Mouse (Mus musculus) limb, embryonic 10.5 days (tissue): ENCODE data around the gene Cxcl5. TPM values are rescaled to one million over a fixed set of nuclear protein-coding genes. Genes with fewer than 3 reads are reported as not detected.

Source experiments
- DNase-seq: peaks from one replicate; pipeline ENCODE4 v3.0.0-alpha.2; 2017; ENCODE audit warnings: low spot score
- H3K27ac ChIP-seq: fragments of 300-500 bp; sonication (generic); 2 replicates; pipeline ENCODE4 v1.5.1; 2016; ENCODE audit warnings: mild to moderate bottlenecking
- H3K27me3 ChIP-seq: fragments of 300-500 bp; sonication (generic); 2 replicates; pipeline ENCODE4 v1.6.1; 2016; ENCODE audit warnings: low read depth, mild to moderate bottlenecking; ENCODE audit not compliant: poor library complexity, severe bottlenecking
- H3K36me3 ChIP-seq: fragments of 300-500 bp; sonication (generic); 2 replicates; pipeline ENCODE4 v1.6.1; 2016; ENCODE audit warnings: mild to moderate bottlenecking, moderate library complexity
- H3K4me1 ChIP-seq: fragments of 300-500 bp; sonication (generic); 2 replicates; pipeline ENCODE4 v1.6.1; 2016
- H3K4me3 ChIP-seq: fragments of 300-500 bp; sonication (generic); 2 replicates; pipeline ENCODE4 v1.5.1; 2016; ENCODE audit warnings: mild to moderate bottlenecking, moderate library complexity
- H3K9me3 ChIP-seq: fragments of 300-500 bp; sonication (generic); replicated peaks from 2 replicates; pipeline ENCODE4 v1.6.1; 2016; ENCODE audit warnings: mild to moderate bottlenecking
- WGBS: fragments of 180-500 bp; shearing (Covaris S2); methylation state at CpG from one replicate; pipeline ENCODE4 v1.1.7; 2016; 5-methylcytosine and 5-hydroxymethylcytosine counted together
- polyA plus RNA-seq: library from polyadenylated mRNA; unstranded; fragments of >200 nt; fragmentation: Nextera tagmentation; extraction: Ambion mirVana; gene quantifications from 2 replicates; pipeline ENCODE4 v1.2.1, GENCODE M21; 2016

The Cxcl5 gene
- polyA plus RNA-seq, 1 experiment from 2014 or later, result 0.20 TPM

- peaks cover 8% of the 10 kb centered on the region for H3K4me1 ChIP-seq
- no peaks in the 10 kb centered on the region for H3K9me3 ChIP-seq
- no peak overlapping the region for H3K4me3 ChIP-seq
- peaks cover 22% of the 10 kb centered on the region for H3K27me3 ChIP-seq
- no peak overlapping the region for H3K27ac ChIP-seq
- 74% methylated on average over 12 of the region's 12 CpGs for WGBS
- no peaks in the 10 kb centered on the region for H3K36me3 ChIP-seq
- DNase-seq, result no peak
These were observed 4.9 kb downstream of the Cxcl5 start for GRCm38 (mm10) chr5:90763912-90764665.

- Histone ChIP-seq H3K27me3 (peaks cover 8% of the 10 kb centered on the region; the same call in 1 of the 2 replicates), H3K4me3 (no peak overlapping the region), H3K4me1 (peaks cover 4% of the 10 kb centered on the region), H3K9me3 (no peaks in the 10 kb centered on the region), H3K36me3 (no peaks in the 10 kb centered on the region), H3K27ac (no peak overlapping the region)
- DNase-seq, result no peak
- 72% methylated on average over 8 of the region's 8 CpGs for WGBS
These were observed 6.9 kb downstream of the Cxcl5 start for GRCm38 (mm10) chr5:90765821-90766606.

- Histone ChIP-seq H3K4me1 (peaks cover 5% of the 10 kb centered on the region), H3K27ac (no peak within 1 kb of the TSS), H3K4me3 (no peak within 1 kb of the TSS), H3K36me3 (no peaks in the 10 kb centered on the region), H3K9me3 (no peaks in the 10 kb centered on the region), H3K27me3 (no peaks in the 10 kb centered on the region)
- 68% methylated on average over 3 of the region's 3 CpGs for WGBS
- DNase-seq, result no peak
These were observed 9.1 kb downstream of the Cxcl5 start, which contains the start of gene Ppbp for GRCm38 (mm10) chr5:90768218-90768617. TSS of gene Ppbp (plus strand) at chr5:90768518.

- no peaks in the 10 kb centered on the region for H3K27me3 ChIP-seq
- peaks cover 2% of the 10 kb centered on the region; the same call in 1 of the 2 replicates for H3K4me1 ChIP-seq
- H3K9me3 ChIP-seq, result no peaks in the 10 kb centered on the region
- WGBS, result 86% methylated on average over 3 of the region's 3 CpGs
- no peak overlapping the region for H3K4me3 ChIP-seq
- no peak for DNase-seq
- no peaks in the 10 kb centered on the region for H3K36me3 ChIP-seq
- no peak overlapping the region for H3K27ac ChIP-seq
These were observed 12.2 kb downstream of the Cxcl5 start for GRCm38 (mm10) chr5:90771369-90771768.

- no peak for DNase-seq
- Histone ChIP-seq H3K27me3 (no peaks in the 10 kb centered on the region), H3K9me3 (no peaks in the 10 kb centered on the region), H3K36me3 (no peaks in the 10 kb centered on the region), H3K4me3 (no peak within 1 kb of the TSS), H3K4me1 (peaks cover 2% of the 10 kb centered on the region; the same call in 1 of the 2 replicates), H3K27ac (no peak within 1 kb of the TSS)
- 90% methylated on average over 16 of the region's 16 CpGs for WGBS
These were observed 12.9 kb downstream of the Cxcl5 start, which contains the start of gene Pf4 for GRCm38 (mm10) chr5:90771880-90772653. TSS of gene Pf4 (plus strand) at chr5:90772435.

- peaks cover 2% of the 10 kb centered on the region; the same call in 1 of the 2 replicates for H3K4me1 ChIP-seq
- WGBS, result 88% methylated on average over 5 of the region's 5 CpGs
- no peak overlapping the region for H3K27ac ChIP-seq
- no peaks in the 10 kb centered on the region for H3K27me3 ChIP-seq
- H3K36me3 ChIP-seq, result no peaks in the 10 kb centered on the region
- H3K9me3 ChIP-seq, result no peaks in the 10 kb centered on the region
- no peak for DNase-seq
- H3K4me3 ChIP-seq, result no peak overlapping the region
These were observed 16.4 kb downstream of the Cxcl5 start for GRCm38 (mm10) chr5:90775562-90775961.

- Histone ChIP-seq H3K27me3 (no peaks in the 10 kb centered on the region), H3K4me1 (no peaks in the 10 kb centered on the region), H3K9me3 (no peaks in the 10 kb centered on the region), H3K4me3 (no peak overlapping the region), H3K36me3 (no peaks in the 10 kb centered on the region), H3K27ac (no peak overlapping the region)
- WGBS, result 84% methylated on average over 10 of the region's 10 CpGs
- no peak for DNase-seq
These were observed 18.5 kb downstream of the Cxcl5 start for GRCm38 (mm10) chr5:90777621-90778020.

- no peaks in the 10 kb centered on the region for H3K9me3 ChIP-seq
- 88% methylated on average over 6 of the region's 6 CpGs for WGBS
- H3K4me3 ChIP-seq, result no peak overlapping the region
- H3K4me1 ChIP-seq, result no peaks in the 10 kb centered on the region
- no peak overlapping the region for H3K27ac ChIP-seq
- DNase-seq, result no peak
- no peaks in the 10 kb centered on the region for H3K27me3 ChIP-seq
- no peaks in the 10 kb centered on the region for H3K36me3 ChIP-seq
These were observed 19.7 kb downstream of the Cxcl5 start for GRCm38 (mm10) chr5:90778856-90779255.

GRCm38 (mm10) chr5:90783697-90784096, 24.5 kb downstream of the Cxcl5 start:
- Histone ChIP-seq H3K9me3 (no peaks in the 10 kb centered on the region), H3K36me3 (no peaks in the 10 kb centered on the region), H3K4me3 (no peak overlapping the region), H3K4me1 (peaks cover 11% of the 10 kb centered on the region), H3K27ac (no peak overlapping the region), H3K27me3 (no peaks in the 10 kb centered on the region)
- no peak for DNase-seq
- 91% methylated on average over 3 of the region's 3 CpGs for WGBS

GRCm38 (mm10) chr5:90785659-90786588, 26.8 kb downstream of the Cxcl5 start, which contains the start of gene Cxcl3:
TSS of gene Cxcl3 (plus strand) at chr5:90786103.
- peak; percentile 66 for DNase-seq
- H3K4me1 ChIP-seq, result peaks cover 28% of the 10 kb centered on the region
- no peak within 1 kb of the TSS for H3K27ac ChIP-seq
- peak within 1 kb of the TSS; percentile 52 for H3K4me3 ChIP-seq
- H3K36me3 ChIP-seq, result no peaks in the 10 kb centered on the region
- WGBS, result 16% methylated on average over 26 of the region's 26 CpGs
- no peaks in the 10 kb centered on the region for H3K9me3 ChIP-seq
- H3K27me3 ChIP-seq, result no peaks in the 10 kb centered on the region

GRCm38 (mm10) chr5:90788114-90788513, 29.0 kb downstream of the Cxcl5 start:
- no peaks in the 10 kb centered on the region for H3K36me3 ChIP-seq
- WGBS, result 78% methylated on average over 4 of the region's 4 CpGs
- DNase-seq, result no peak
- H3K9me3 ChIP-seq, result no peaks in the 10 kb centered on the region
- H3K27ac ChIP-seq, result no peak overlapping the region
- H3K27me3 ChIP-seq, result no peaks in the 10 kb centered on the region
- peaks cover 28% of the 10 kb centered on the region for H3K4me1 ChIP-seq
- H3K4me3 ChIP-seq, result no peak overlapping the region
